ENCODE assay signal across 11 mouse cellular contexts in genomic region chr11:52056198-52056597, GRCm38 (mm10).
"Had no signal": no experiment of that assay in that cellular context is flagged by ENCODE, and none has a peak within 500 bp of the region (broad histone marks: within the 10 kb centered on the region; RNA-seq: fewer than 3 reads in every experiment).

No protein-coding gene starts in this region.

- H3K9me3 ChIP-seq: limb, embryonic 13.5 days; liver, embryonic 15.5 days; midbrain, embryonic 15.5 days; neural tube, embryonic 12.5 days had no signal

- H3K4me3 ChIP-seq: limb, embryonic 13.5 days; liver, embryonic 15.5 days; midbrain, embryonic 15.5 days; neural tube, embryonic 12.5 days had no signal

- DNase-seq: kidney, postnatal 10 days; kidney, postnatal 4 days; left cerebral cortex, postnatal 4 days; lung, adult 2 months; lung, postnatal 10 days had no signal

- H3K27me3 ChIP-seq: limb, embryonic 13.5 days; liver, embryonic 15.5 days; midbrain, embryonic 15.5 days; neural tube, embryonic 12.5 days had no signal

- H3K27ac ChIP-seq: limb, embryonic 13.5 days; liver, embryonic 15.5 days; midbrain, embryonic 15.5 days; neural tube, embryonic 12.5 days; stomach, postnatal 0 days had no signal

- H3K9ac ChIP-seq: limb, embryonic 13.5 days; liver, embryonic 15.5 days; midbrain, embryonic 15.5 days; neural tube, embryonic 12.5 days had no signal

- H3K4me2 ChIP-seq: limb, embryonic 13.5 days; liver, embryonic 15.5 days; midbrain, embryonic 11.5 days; midbrain, embryonic 15.5 days; neural tube, embryonic 12.5 days had no signal

- H3K36me3 ChIP-seq: limb, embryonic 13.5 days; liver, embryonic 15.5 days; midbrain, embryonic 15.5 days; neural tube, embryonic 12.5 days had no signal

- ATAC-seq: midbrain, embryonic 15.5 days had no signal

- H3K4me1 ChIP-seq: limb, embryonic 13.5 days; liver, embryonic 15.5 days; midbrain, embryonic 15.5 days; neural tube, embryonic 12.5 days had no signal
